Mouse (Mus musculus): ENCODE results near the gene Hist1h2ag. TPM values are rescaled to one million over a fixed set of nuclear protein-coding genes. Genes with fewer than 3 reads are reported as not detected.

The Hist1h2ag gene
- polyA plus RNA-seq (2012; rRNA removed; ENCODE audit: low replicate concordance), result 6.2 and 30.8 TPM in 2 replicates

DNA sequence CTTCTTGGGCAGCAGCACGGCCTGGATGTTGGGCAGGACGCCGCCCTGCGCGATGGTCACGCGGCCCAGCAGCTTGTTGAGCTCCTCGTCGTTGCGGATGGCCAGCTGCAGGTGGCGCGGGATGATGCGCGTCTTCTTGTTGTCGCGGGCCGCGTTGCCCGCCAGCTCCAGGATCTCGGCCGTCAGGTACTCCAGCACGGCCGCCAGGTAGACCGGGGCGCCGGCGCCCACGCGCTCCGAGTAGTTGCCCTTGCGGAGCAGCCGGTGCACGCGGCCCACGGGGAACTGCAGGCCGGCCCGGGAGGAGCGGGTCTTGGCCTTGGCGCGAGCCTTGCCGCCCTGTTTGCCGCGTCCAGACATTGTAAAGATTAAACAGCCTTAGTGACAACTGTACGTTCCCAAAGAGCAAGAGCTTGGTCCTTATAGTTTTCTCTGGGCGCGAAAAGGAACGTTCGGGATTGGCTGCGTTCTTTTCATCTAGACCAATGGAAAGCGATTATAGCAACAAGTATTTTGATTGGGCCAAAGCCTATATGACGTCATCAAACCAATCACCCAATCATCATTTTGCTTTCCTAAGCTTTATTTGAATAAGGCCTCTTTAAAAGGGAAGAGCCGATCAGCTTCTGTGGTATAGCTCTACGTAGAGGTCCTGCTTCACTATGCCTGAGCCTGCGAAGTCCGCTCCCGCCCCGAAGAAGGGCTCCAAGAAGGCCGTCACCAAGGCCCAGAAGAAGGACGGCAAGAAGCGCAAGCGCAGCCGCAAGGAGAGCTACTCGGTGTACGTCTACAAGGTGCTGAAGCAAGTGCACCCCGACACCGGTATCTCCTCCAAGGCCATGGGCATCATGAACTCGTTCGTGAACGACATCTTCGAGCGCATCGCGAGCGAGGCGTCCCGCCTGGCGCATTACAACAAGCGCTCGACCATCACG is at the start of gene Hist1h2ag, which contains the start of gene Hist1h2bj:
Gene Hist1h2ag, minus strand, starts transcription at position 377 of the 935 bp plus-strand sequence.
Gene Hist1h2bj, plus strand, starts transcription at position 647 of the 935 bp plus-strand sequence.

DNA sequence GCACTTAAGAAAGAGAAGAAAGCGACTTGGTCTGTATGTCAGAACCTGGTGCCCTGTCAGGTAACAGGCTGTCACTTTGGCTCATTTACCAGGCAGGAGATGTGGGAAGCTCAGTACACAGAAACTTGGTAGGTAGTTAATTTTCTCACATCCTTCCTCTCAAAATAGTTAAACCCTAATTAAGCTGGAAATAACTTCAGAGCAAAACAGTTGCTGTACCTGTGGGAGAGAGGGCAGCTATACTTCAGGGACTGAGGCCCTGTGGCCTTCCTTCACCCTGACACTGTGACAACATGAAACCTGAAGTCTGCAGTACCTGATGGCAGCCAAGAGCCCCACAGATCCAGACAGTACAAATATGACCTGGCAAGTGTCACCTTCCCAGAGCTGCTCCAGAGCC is 41.4 kb upstream of the Hist1h2ag start, which contains the start of gene Vmn1r188:
Gene Vmn1r188, plus strand, starts transcription at position 301 of the 400 bp plus-strand sequence.

DNA sequence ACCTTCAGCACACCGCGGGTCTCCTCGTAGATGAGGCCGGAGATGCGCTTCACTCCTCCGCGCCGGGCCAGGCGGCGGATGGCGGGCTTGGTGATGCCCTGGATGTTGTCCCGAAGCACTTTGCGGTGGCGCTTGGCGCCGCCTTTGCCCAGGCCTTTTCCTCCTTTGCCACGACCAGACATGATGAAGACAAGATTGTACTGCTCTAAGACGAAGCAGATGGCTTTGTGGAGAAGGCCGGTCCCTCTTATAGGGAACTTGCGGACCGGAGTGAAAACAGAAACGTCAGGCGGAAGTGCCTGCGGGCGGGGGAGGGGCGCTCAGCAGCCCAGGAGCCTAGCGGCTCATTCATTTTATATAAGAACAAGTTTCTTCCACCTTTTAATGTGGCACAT is 1.6 kb downstream of the Hist1h2ag start, which contains the start of gene Hist1h4i:
Gene Hist1h4i, minus strand, starts transcription at position 221 of the 395 bp plus-strand sequence.

DNA sequence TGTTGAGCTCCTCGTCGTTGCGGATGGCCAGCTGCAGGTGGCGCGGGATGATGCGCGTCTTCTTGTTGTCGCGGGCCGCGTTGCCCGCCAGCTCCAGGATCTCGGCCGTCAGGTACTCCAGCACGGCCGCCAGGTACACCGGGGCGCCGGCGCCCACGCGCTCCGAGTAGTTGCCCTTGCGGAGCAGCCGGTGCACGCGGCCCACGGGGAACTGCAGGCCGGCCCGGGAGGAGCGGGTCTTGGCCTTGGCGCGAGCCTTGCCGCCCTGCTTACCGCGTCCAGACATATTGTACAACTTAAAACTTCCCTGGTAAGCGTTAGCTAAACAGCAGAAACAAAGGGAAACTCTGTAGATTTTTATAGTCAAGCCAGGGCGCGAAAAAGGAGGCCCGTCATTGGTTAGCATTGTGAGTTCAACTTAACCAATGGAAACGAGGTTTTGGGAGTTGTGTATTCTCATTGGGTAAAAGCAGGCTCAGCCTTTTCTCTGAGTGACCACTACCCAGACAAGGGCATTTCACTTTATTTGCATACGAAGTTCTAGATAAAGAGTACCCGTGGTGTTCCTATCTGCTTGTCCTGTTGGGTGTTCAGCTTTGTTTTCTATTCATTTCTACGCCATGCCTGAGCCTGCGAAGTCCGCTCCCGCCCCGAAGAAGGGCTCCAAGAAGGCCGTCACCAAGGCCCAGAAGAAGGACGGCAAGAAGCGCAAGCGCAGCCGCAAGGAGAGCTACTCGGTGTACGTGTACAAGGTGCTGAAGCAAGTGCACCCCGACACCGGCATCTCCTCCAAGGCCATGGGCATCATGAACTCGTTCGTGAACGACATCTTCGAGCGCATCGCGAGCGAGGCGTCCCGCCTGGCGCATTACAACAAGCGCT is 7.2 kb downstream of the Hist1h2ag start, which contains the start of the genes Hist1h2ah and Hist1h2bk:
Gene Hist1h2ah, minus strand, starts transcription at position 302 of the 882 bp plus-strand sequence.
Gene Hist1h2bk, plus strand, starts transcription at position 604 of the 882 bp plus-strand sequence.

DNA sequence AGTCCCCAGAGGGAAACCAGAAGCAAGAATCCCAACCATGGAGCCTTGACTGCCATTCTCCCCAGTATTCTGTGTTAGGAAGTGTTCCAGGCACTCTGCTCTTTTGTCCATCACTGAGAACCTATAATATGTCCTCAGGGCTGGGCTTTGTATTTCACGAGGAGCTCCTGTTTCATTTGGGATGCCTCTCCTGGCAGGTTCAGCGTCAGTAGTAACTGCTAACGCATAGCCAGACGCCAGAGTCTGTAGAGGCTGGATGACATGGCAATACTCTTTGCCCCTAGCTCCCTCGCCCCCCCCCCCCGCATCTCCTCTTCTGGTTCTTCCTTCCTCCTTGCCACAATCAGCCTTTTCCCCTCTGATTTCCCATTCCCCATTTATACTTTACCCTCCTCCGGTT is 33.1 kb downstream of the Hist1h2ag start, which contains the start of gene Prss16:
Gene Prss16, minus strand, starts transcription at position 101 of the 400 bp plus-strand sequence.

Other genes with a start within 250 kb of the Hist1h2ag start
- gene Hist1h2bq, start 232.7 kb downstream of the Hist1h2ag start, polyA plus RNA-seq (2012; rRNA removed; ENCODE audit: low replicate concordance), result 23.5 and 27.4 TPM in 2 replicates
- gene Hist1h2ao, start 232.5 kb downstream of the Hist1h2ag start, polyA plus RNA-seq (2012; rRNA removed; ENCODE audit: low replicate concordance), result not detected in 2 replicates
- gene Hist1h4m, start 231.2 kb downstream of the Hist1h2ag start, polyA plus RNA-seq (2012; rRNA removed; ENCODE audit: low replicate concordance), result 1.3 and 6.9 TPM in 2 replicates
- gene Hist1h4n, start 210.7 kb downstream of the Hist1h2ag start, polyA plus RNA-seq (2012; rRNA removed; ENCODE audit: low replicate concordance), result 20.7 and 25.5 TPM in 2 replicates
- gene Hist1h2ap, start 209.4 kb downstream of the Hist1h2ag start, polyA plus RNA-seq (2012; rRNA removed; ENCODE audit: low replicate concordance), result 223 and 1,937 TPM in 2 replicates
- 22.5 and 29.8 TPM in 2 replicates for gene Hist1h2br, start 209.2 kb downstream of the Hist1h2ag start, polyA plus RNA-seq (2012; rRNA removed; ENCODE audit: low replicate concordance)
- 0.14 and 0.51 TPM in 2 replicates for gene Zfp184, start 97.8 kb downstream of the Hist1h2ag start, polyA plus RNA-seq (2012; rRNA removed; ENCODE audit: low replicate concordance)
- not detected in 2 replicates for gene Pom121l2, start 61.8 kb downstream of the Hist1h2ag start, polyA plus RNA-seq (2012; rRNA removed; ENCODE audit: low replicate concordance)
- gene Prss16, start 33.2 kb downstream of the Hist1h2ag start, polyA plus RNA-seq (2012; rRNA removed; ENCODE audit: low replicate concordance), result 1.4 and 2.5 TPM in 2 replicates
- 34.5 and 86.3 TPM in 2 replicates for gene Hist1h2ah, start 7.4 kb downstream of the Hist1h2ag start, polyA plus RNA-seq (2012; rRNA removed; ENCODE audit: low replicate concordance)
- gene Hist1h2bk, start 7.1 kb downstream of the Hist1h2ag start, polyA plus RNA-seq (2012; rRNA removed; ENCODE audit: low replicate concordance), result 17.4 and 23.1 TPM in 2 replicates
- gene Hist1h4i, start 1.6 kb downstream of the Hist1h2ag start, polyA plus RNA-seq (2012; rRNA removed; ENCODE audit: low replicate concordance), result 4.0 and 9.6 TPM in 2 replicates
- gene Hist1h2bj, start 270 bp upstream of the Hist1h2ag start, polyA plus RNA-seq (2012; rRNA removed; ENCODE audit: low replicate concordance), result 19.4 and 20.7 TPM in 2 replicates
- not detected in 2 replicates for gene Vmn1r188, start 41.5 kb upstream of the Hist1h2ag start, polyA plus RNA-seq (2012; rRNA removed; ENCODE audit: low replicate concordance)
- not detected in 2 replicates for gene Vmn1r189, start 62.9 kb upstream of the Hist1h2ag start, polyA plus RNA-seq (2012; rRNA removed; ENCODE audit: low replicate concordance)
- not detected in 2 replicates for gene Vmn1r191, start 141.0 kb upstream of the Hist1h2ag start, polyA plus RNA-seq (2012; rRNA removed; ENCODE audit: low replicate concordance)
- not detected in 2 replicates for gene Vmn1r192, start 148.2 kb upstream of the Hist1h2ag start, polyA plus RNA-seq (2012; rRNA removed; ENCODE audit: low replicate concordance)
- gene Vmn1r193, start 180.2 kb upstream of the Hist1h2ag start, polyA plus RNA-seq (2012; rRNA removed; ENCODE audit: low replicate concordance), result not detected in 2 replicates
- not detected in 2 replicates for gene Vmn1r194, start 201.3 kb upstream of the Hist1h2ag start, polyA plus RNA-seq (2012; rRNA removed; ENCODE audit: low replicate concordance)
- not detected in 2 replicates for gene Vmn1r195, start 227.6 kb upstream of the Hist1h2ag start, polyA plus RNA-seq (2012; rRNA removed; ENCODE audit: low replicate concordance)
- gene Vmn1r196, start 247.0 kb upstream of the Hist1h2ag start, polyA plus RNA-seq (2012; rRNA removed; ENCODE audit: low replicate concordance), result not detected in 2 replicates

Data from duodenum, adult 2 months (tissue).